Mouse (Mus musculus) liver, embryonic 14.5 days (tissue): ENCODE measurements around the gene Ptprn2. TPM values are rescaled to one million over a fixed set of nuclear protein-coding genes. Genes with fewer than 3 reads are reported as not detected.

Source experiments
- ATAC-seq: fragments of 200-750 bp; cut with Nextera tagmentation; 2 replicates; pipeline ENCODE4 v1.8.0; 2017; ENCODE audit warnings: moderate number of reproducible peaks, mild to moderate bottlenecking, moderate library complexity; ENCODE audit not compliant: insufficient read depth
- DNase-seq, 3 experiments: peaks; one replicate each; pipeline ENCODE4 v3.0.0-alpha.2; 2012 to 2013; ENCODE audit warnings: low read depth in 3 of 3, low spot score in 3 of 3
- H3K27ac ChIP-seq: fragments of 300-500 bp; sonication (generic); 2 replicates; pipeline ENCODE4 v1.5.1; 2014; ENCODE audit warnings: moderate library complexity, mild to moderate bottlenecking, control low read depth, inconsistent platforms
- H3K27me3 ChIP-seq: fragments of 300-500 bp; sonication (generic); 2 replicates; pipeline ENCODE4 v1.6.1; 2014; ENCODE audit warnings: mild to moderate bottlenecking, low read length, moderate library complexity; ENCODE audit not compliant: control insufficient read depth, insufficient read depth
- H3K36me3 ChIP-seq: fragments of 300-500 bp; sonication (generic); replicated peaks from 2 replicates; pipeline ENCODE4 v1.6.1; 2014; ENCODE audit warnings: low read depth; ENCODE audit not compliant: control insufficient read depth, insufficient read depth
- H3K4me1 ChIP-seq, 2 experiments: fragments of 200-500 bp in 1 of 2; fragments of 300-500 bp in 1 of 2; sonication (generic) in 1 of 2; replicated peaks; 2 replicates each; pipeline ENCODE4 v1.6.1; 2012 to 2014; ENCODE audit warnings: antibody characterized with exemption in 1 of 2, inconsistent platforms in 1 of 2, low read length in 1 of 2; ENCODE audit not compliant: control insufficient read depth in 2 of 2, insufficient read depth in 2 of 2
- H3K4me2 ChIP-seq: fragments of 300-500 bp; sonication (generic); 2 replicates; pipeline ENCODE4 v1.6.1; 2014; ENCODE audit warnings: low read depth, mild to moderate bottlenecking, control low read depth, moderate library complexity
- H3K4me3 ChIP-seq, 2 experiments: fragments of 200-500 bp in 1 of 2; fragments of 300-500 bp in 1 of 2; sonication (generic) in 1 of 2; 2 replicates each; pipeline ENCODE4 v1.5.1; 2012 to 2014; ENCODE audit warnings: low read depth in 2 of 2, low read length in 2 of 2, mild to moderate bottlenecking in 2 of 2, control low read depth in 1 of 2, inconsistent platforms in 1 of 2, moderate library complexity in 1 of 2; ENCODE audit not compliant: insufficient read depth in 1 of 2
- H3K9ac ChIP-seq: fragments of 300-500 bp; sonication (generic); replicated peaks from 2 replicates; pipeline ENCODE4 v1.6.1; 2014; ENCODE audit warnings: mild to moderate bottlenecking, control low read depth, moderate library complexity
- H3K9me3 ChIP-seq: fragments of 300-500 bp; sonication (generic); 2 replicates; pipeline ENCODE4 v1.6.1; 2016; ENCODE audit warnings: low read length, mixed read lengths; ENCODE audit not compliant: control insufficient read depth
- CTCF ChIP-seq: IDR thresholded peaks from 2 replicates; pipeline ENCODE4 v1.5.1; 2016; ENCODE audit warnings: antibody characterized with exemption, low read depth, control low read depth
- EP300 ChIP-seq: IDR thresholded peaks from 2 replicates; pipeline ENCODE4 v1.6.1; 2016; ENCODE audit warnings: antibody characterized with exemption, low read depth
- WGBS: fragments of 180-500 bp; shearing (Covaris S2); extraction: QIAGEN DNeasy Blood & Tissue Kit; methylation state at CpG from one replicate; pipeline ENCODE4 v1.1.7; 2014; ENCODE audit not compliant: insufficient replicate concordance; 5-methylcytosine and 5-hydroxymethylcytosine counted together
- polyA plus RNA-seq, 2 experiments: library from polyadenylated mRNA; depleted of rRNA in 1 of 2; stranded (reverse) in 1 of 2; unstranded in 1 of 2; fragments of >200 nt; fragmentation: Nextera tagmentation in 1 of 2; extraction: Ambion mirVana in 1 of 2; gene quantifications; 2 replicates each; pipeline versions ENCODE4 v1.2.1 to v1.2.3; 2012 to 2014

Ptprn2 gene
- polyA plus RNA-seq, 2 experiments, result 0.04 TPM; not detected in 1

DNA sequence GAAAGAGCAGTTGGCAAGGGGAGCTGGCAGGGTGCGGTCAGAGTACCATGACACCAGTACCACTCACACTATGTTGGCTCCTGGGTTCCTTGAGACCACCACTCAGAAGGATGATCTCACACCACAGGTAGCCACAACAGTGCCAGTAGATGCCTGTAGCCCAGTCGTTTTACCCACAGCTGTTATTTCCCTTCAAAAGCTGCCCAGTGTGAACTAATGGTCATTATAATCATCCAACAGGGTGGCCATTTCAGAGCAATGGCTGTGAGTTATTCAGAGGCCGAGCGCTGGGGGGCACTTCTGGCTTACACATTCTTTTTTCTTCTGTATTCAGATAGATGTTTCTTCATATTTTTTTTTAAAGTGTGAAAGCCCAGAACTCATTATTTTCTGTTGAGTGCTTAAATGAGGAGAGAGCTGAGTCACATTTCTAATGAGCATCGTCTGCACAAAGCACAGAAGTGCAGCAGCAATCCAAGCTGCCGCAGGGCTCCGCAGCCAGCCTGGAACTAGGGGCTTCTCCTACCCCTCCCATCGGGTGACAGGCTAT, 357.3 kb downstream of the Ptprn2 start:
- H3K27ac ChIP-seq, result no peak overlapping the region
- H3K9me3 ChIP-seq, result no peaks in the 10 kb centered on the region
- no peak overlapping the region for H3K9ac ChIP-seq
- H3K36me3 ChIP-seq, result no peaks in the 10 kb centered on the region
- no peak for TF ChIP-seq EP300
- no peak for TF ChIP-seq CTCF
- DNase-seq (no peak), ATAC-seq (no peak)
- 56% methylated on average over 8 of the region's 8 CpGs for whole genome bisulfite sequencing
- no peaks in the 10 kb centered on the region for H3K4me1 ChIP-seq
- no peak overlapping the region for H3K4me2 ChIP-seq
- H3K27me3 ChIP-seq, result no peaks in the 10 kb centered on the region
- H3K4me3 ChIP-seq, result no peak overlapping the region

GRCm38 (mm10) chr12:116846220-116846619, 360.7 kb downstream of the Ptprn2 start:
- no peaks in the 10 kb centered on the region for H3K4me1 ChIP-seq
- no peaks in the 10 kb centered on the region for H3K27me3 ChIP-seq
- no peak for DNase-seq
- H3K36me3 ChIP-seq, result no peaks in the 10 kb centered on the region
- no peak for ATAC-seq
- TF ChIP-seq EP300, result no peak
- TF ChIP-seq CTCF, result no peak
- no peak overlapping the region for H3K4me2 ChIP-seq
- H3K4me3 ChIP-seq, result no peak overlapping the region
- no peak overlapping the region for H3K27ac ChIP-seq
- H3K9ac ChIP-seq, result no peak overlapping the region
- no peaks in the 10 kb centered on the region for H3K9me3 ChIP-seq

DNA sequence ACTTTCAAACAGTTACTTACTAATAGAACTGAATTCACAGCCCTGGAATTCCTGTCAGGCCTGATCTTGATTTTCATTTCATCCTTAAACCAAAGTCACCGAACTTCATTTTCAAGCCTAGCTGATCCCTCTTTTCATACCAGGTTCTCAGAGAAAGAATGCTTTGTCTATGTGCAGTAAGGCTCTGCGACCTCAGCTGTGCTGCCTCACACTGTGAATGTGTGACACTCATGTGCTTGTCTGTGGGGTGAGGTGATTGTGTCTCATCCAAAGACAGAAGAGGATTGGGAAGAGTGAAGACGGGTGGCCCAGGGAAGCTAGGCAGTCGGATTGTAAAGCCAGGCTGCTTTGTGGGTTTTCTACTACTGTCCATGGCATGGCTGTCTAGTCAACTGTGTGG, 361.5 kb downstream of the Ptprn2 start:
- H3K27me3 ChIP-seq, result no peaks in the 10 kb centered on the region
- no peaks in the 10 kb centered on the region for H3K36me3 ChIP-seq
- no peaks in the 10 kb centered on the region for H3K9me3 ChIP-seq
- TF ChIP-seq CTCF, result no peak
- TF ChIP-seq EP300, result no peak
- ATAC-seq, result no peak
- 45% methylated on average over 4 of the region's 4 CpGs for WGBS
- H3K4me2 ChIP-seq, result no peak overlapping the region
- no peak for DNase-seq
- no peak overlapping the region for H3K27ac ChIP-seq
- H3K9ac ChIP-seq, result no peak overlapping the region
- no peak overlapping the region for H3K4me3 ChIP-seq
- no peaks in the 10 kb centered on the region for H3K4me1 ChIP-seq

GRCm38 (mm10) chr12:116856307-116856706, 370.8 kb downstream of the Ptprn2 start:
- Histone ChIP-seq H3K27ac (no peak overlapping the region), H3K4me2 (no peak overlapping the region), H3K4me1 (no peaks in the 10 kb centered on the region), H3K4me3 (no peak overlapping the region), H3K36me3 (no peaks in the 10 kb centered on the region), H3K27me3 (no peaks in the 10 kb centered on the region), H3K9ac (no peak overlapping the region), H3K9me3 (no peaks in the 10 kb centered on the region)
- WGBS, result 53% methylated on average over 7 of the region's 7 CpGs
- no peak for ATAC-seq
- DNase-seq, result no peak
- TF ChIP-seq CTCF (no peak), EP300 (no peak)

DNA sequence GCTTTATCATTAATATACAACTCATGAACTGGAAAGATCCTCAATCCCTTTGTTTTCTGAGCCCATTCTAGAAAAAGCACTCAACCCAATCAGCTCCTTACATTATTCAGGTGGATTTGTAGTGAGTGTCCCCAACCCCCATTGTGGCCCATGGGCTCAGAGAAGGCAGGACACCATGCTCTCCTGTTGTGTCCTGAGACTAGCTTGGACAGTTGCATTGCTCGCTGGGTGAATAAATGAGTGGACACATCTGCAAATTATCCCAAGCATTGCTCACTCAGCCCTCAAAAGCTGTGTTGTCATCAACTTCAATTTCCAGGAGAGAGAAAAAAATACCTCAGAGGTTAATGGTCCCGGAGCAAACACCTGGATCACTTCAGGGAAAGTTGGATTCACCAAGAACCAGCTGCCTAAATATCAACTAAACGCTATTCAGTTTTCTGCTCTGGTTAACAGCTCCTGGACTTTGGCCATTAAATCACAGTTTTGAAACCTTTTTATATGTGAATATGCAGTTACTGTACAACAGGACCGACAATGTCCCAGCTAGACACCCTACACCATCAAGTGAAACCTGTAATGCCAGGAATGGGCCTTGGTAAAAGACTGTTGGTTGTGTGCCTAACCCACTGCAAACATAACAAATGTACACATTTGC, 376.0 kb downstream of the Ptprn2 start:
- TF ChIP-seq CTCF, result no peak
- no peak for TF ChIP-seq EP300
- Histone ChIP-seq H3K36me3 (no peaks in the 10 kb centered on the region), H3K9me3 (no peaks in the 10 kb centered on the region), H3K27me3 (no peaks in the 10 kb centered on the region), H3K4me2 (no peak overlapping the region), H3K9ac (no peak overlapping the region), H3K27ac (no peak overlapping the region), H3K4me3 (no peak overlapping the region), H3K4me1 (no peaks in the 10 kb centered on the region)
- DNase-seq (no peak), ATAC-seq (no peak)
- 55% methylated on average over 4 of the region's 4 CpGs for WGBS
